Mouse (Mus musculus): ENCODE data around the gene Gstt2. TPM values are rescaled to one million over a fixed set of nuclear protein-coding genes. Genes with fewer than 3 reads are reported as not detected.

Gene Gstt2
- polyA plus RNA-seq, 1 experiment from 2014 or later = 10.8 TPM

Other genes with a start within 250 kb of the Gstt2 start
- gene Ggt5, start 248.1 kb downstream of the Gstt2 start, polyA plus RNA-seq (2018) = 3.4 to 4.1 TPM (median 3.5 TPM) in 3 replicates
- gene Susd2, start 193.4 kb downstream of the Gstt2 start, polyA plus RNA-seq (2018) = 0.07 TPM in 1 of 3 replicates, not detected in the others
- gene Cabin1, start 73.1 kb downstream of the Gstt2 start, polyA plus RNA-seq (2018) = 19.2 to 42.5 TPM (median 19.8 TPM) in 3 replicates
- gene Ddt, start 64.0 kb downstream of the Gstt2 start, polyA plus RNA-seq (2018) = 47.3 to 66.7 TPM (median 58.9 TPM) in 3 replicates
- gene Gm20441, start 56.5 kb downstream of the Gstt2 start, polyA plus RNA-seq (2018) = not detected in 3 replicates
- 2.9 to 4.2 TPM (median 4.1 TPM) in 3 replicates for gene Gstt3, start 56.0 kb downstream of the Gstt2 start, polyA plus RNA-seq (2018)
- 0.27 to 1.5 TPM (median 0.67 TPM) in 3 replicates for gene Gstt1, start 38.8 kb downstream of the Gstt2 start, polyA plus RNA-seq (2018)
- not detected in 3 replicates for gene Gstt4, start 14.9 kb downstream of the Gstt2 start, polyA plus RNA-seq (2018)
- gene Mif, start 22.8 kb upstream of the Gstt2 start, polyA plus RNA-seq (2018) = 121 to 436 TPM (median 382 TPM) in 3 replicates
- not detected in 3 replicates for gene Derl3, start 56.0 kb upstream of the Gstt2 start, polyA plus RNA-seq (2018)
- gene Smarcb1, start 84.2 kb upstream of the Gstt2 start, polyA plus RNA-seq (2018) = 36.6 to 53.9 TPM (median 38.3 TPM) in 3 replicates
- gene Chchd10, start 95.7 kb upstream of the Gstt2 start, polyA plus RNA-seq (2018) = 7.6 to 12.8 TPM (median 11.6 TPM) in 3 replicates
- 0.36 to 1.3 TPM (median 1.0 TPM) in 3 replicates for gene Mmp11, start 99.1 kb upstream of the Gstt2 start, polyA plus RNA-seq (2018)
- not detected in 3 replicates for gene Gm867, start 103.2 kb upstream of the Gstt2 start, polyA plus RNA-seq (2018)
- not detected in 3 replicates for gene Vpreb3, start 105.6 kb upstream of the Gstt2 start, polyA plus RNA-seq (2018)
- gene Gm5134, start 117.1 kb upstream of the Gstt2 start, polyA plus RNA-seq (2018) = 0.07 TPM in 1 of 3 replicates, not detected in the others
- 2.7 to 5.0 TPM (median 3.8 TPM) in 3 replicates for gene Zfp280b, start 195.2 kb upstream of the Gstt2 start, polyA plus RNA-seq (2018)